Mouse (Mus musculus) embryo, embryonic 10.5 days (tissue): ENCODE measurements around the gene Itga5.

Experiments
- DNase-seq: peaks from one replicate; pipeline ENCODE4 v3.0.0-alpha.2; 2015; ENCODE audit warnings: low spot score

Gene Itga5

GRCm38 (mm10) chr15:103365471-103366375 is 840 bp downstream of the Itga5 start:
- DNase-seq: peak; percentile 71

DNA sequence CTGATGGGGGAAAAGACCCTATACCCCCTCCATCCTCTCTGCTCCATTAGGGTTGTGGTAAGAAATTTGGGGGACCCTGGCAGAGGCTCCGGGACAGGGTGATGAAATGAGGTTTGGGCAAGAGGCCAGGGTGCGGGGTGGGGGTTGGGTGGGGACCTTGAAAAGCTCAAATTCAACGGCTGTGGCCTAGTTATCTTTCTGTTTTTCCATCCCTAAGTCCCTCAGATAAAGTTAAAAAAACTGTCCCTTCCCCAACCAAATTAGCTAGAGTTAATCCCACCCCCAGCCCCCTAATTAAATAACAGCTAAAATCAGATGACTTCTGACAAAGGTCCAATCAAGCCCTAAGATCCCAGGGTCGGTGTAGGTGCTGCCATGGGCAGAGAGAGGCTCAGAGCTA is 1.8 kb downstream of the Itga5 start:
- no peak for DNase-seq

DNA sequence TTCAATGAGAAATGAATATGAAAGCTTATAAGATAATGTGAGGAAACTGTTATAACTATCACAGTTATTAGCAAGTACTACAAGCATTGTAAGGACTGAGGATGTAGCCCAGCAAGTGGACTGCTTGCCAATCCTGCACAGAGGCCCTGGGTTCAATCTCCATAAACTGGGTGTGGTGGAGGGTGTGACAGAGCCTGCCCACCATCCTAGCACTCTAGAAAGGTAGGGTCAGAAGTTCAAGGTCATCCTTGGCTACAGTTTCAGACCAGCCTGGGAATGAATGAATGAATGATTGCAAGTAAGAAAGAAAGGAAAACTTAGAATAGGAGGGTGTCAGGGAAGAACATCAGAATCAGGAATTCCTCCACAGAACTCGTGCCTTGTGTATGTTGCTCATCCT is 2.8 kb downstream of the Itga5 start:
- DNase-seq: no peak

- no peak for DNase-seq
Measured at GRCm38 (mm10) chr15:103362950-103363349, 3.6 kb downstream of the Itga5 start.

DNA sequence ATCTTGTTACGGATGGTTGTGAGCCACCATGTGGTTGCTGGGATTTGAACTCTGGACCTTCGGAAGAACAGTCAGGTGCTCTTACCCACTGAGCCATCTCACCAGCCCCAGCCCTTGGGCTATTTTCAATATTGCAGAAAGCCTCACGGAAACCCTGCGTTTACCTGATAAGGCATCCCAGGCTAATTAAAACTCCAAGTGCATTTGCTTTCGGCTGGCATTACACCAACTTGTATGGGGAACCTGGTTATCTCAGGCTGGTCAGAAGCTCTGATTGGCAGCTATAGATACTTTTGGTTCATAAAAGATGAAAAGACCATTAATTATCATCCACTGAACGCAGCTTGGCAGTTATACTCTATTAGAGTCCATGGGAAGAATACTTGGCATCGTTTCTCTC is 4.2 kb downstream of the Itga5 start:
- DNase-seq: no peak

DNA sequence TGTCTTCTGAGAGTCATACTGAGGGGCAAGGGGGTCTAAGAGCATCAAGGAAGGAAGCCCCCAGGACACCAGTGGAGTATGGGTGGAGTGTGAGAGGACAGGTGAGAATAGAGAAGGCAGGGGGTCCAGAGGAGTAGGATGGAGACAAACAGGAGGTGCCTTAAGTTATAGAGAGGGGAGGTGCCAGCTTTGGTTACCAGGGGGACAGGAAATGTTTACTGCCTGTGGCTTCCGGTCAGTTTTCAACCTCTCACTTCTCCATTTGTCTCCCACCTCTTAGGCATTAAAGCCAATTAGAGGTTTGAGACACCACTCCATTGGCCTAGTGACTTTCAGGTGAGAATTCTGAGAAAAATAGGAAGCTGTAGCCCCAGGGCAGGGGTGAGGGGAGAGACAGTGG is 5.3 kb downstream of the Itga5 start:
- no peak for DNase-seq

DNA sequence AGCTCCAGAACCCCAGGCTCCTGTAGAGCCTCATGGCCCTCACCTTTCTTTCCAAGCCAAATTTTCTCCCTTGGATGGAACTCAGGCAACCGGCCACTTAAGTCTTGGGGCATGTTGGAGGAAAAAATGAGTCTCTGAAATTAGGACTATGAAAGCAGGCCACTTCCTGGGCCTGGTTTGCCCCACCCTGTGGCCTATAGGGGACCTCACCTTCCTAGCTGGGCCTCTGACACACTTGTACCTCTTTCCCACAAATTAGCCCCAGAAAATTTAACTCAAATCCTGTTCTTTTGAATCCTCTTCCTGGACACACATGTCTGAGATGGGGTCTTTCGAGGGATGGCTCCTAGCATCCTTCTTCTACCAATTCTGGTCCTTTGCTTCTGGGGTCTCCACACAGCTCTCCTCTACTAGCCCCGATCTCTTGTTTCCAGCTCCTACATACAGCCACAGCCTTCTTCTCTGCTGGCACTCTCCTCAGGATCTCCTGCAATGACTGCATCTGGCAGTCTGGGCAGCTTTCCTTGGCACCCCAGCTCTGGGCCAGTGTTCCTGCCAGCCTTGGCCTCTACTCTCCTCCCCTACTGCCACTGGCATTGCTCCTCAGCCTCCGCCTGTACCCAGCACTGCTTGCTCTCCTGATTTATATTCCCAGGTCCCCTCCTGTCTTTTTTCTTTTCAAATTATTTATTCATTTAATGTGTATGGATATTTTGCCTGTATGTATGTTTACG is 6.5 kb downstream of the Itga5 start:
- DNase-seq: no peak

DNA sequence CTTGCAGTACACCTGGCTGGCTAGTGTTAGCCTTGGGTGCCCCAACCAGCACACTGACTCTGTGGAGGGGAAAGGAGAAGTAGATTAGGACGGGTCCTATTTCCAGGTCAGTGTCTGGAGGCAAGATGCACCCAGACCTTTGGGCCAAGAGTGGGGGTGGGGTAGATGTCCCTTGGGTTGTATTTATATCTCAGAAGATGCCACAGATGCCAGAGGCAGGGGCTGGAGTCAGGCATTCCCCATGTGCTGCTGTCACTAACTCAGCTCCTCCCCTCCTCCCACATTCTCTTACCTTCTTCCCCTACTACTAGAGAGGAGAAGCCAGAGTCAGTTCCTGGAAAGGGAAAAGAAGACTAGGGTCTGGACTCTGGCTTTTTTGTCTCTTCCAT is 7.4 kb downstream of the Itga5 start:
- DNase-seq: no peak

DNA sequence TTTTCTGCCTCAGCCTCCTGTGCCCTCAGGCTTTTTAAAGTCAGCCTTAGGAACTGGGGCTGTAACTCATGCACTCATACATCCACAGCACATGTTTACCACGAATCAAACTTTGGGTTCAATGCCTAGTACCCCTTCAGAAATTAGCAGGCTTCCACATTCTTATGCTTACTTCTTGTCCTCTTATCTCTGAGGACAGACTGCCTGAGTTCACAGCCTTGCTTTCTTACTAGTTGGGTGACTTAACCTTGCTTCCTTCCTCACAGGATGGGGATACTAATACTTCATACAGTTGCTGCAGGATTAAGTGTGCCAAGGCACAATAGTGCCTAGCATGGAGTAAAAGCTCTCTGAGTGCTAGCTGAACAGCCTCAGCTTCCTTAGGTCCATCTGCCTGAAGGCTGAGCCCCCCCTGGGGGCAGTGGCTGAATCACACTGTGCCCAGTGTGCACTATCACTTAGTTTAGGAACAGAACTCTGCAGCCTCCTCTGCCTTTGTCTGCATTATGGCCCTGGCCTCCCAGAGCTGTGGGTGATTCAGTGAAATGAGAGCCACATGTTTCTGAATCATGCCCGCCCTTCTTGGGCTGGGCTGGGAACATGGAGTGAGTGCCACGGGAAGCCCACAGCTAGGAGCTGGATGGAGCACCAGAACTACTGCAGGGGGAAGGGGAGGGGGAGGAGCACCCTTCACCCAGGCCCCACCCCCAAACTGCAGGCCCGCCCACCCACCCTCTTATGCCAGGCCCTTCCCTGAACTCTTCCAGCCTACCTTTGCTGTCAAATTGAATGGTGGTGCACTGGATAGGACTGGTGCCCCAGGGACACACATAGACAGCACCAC is 8.1 kb downstream of the Itga5 start:
- DNase-seq: peak; percentile 36

DNA sequence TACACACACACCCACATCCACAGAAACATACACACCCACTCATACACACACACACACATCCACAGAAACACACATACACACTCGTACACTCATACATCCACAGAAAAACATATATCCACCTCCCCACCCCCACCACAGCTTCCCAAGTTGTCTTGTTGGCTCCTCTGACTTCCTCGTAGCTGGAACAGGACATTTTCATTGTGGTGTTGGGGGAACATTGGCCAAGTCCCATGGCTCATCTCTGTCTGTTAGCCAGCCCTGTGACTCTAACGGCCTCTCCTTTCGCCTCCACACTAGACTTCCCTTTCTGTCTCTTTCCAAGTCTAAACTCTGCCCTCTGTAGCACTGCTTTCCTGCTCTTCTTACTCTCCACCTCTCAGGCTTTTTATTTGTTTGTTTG is 8.7 kb downstream of the Itga5 start:
- no peak for DNase-seq

DNA sequence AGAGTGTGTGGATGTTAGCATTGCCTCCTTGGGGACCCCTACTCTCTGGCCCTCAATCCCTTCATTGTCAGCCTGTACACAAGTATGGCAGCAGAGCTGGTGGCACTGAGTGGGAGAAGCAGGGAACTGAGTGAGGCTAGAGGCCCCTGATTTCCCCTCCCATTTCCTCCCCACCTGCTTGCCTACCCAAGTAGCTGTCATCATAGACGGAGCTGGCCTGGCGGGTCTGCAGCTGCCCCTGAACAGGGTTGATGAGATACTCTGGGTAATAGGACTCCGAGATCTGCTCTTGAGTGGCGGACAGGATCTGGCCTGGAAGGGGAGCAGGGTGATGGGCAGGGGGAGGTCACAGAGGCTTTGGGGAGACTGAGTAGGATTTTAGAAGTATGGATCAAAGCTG is 10.4 kb downstream of the Itga5 start:
- no peak for DNase-seq

- no peak for DNase-seq
Measured at GRCm38 (mm10) chr15:103355420-103355819, 11.1 kb downstream of the Itga5 start.

DNA sequence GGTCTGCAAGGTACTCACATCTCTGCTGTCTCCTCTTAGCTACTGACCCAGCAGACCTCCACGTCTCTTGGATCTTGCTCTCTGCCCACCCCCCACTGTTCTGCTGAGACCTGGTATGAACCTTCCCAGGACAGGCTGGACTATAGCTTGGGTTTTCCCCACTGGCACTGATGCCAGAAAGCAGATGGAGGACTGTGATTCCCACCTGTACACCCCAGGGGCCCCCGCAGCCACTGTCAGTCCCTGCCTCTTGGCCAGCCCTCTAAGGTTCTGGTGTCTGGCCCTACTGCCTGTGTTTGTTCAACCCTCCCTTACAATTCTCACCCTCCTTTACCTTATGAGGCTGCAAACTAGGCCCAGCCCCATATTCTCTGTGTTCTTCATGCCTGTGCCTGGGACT is 11.9 kb downstream of the Itga5 start:
- no peak for DNase-seq

GRCm38 (mm10) chr15:103353511-103354256 is 12.9 kb downstream of the Itga5 start:
- DNase-seq: no peak

GRCm38 (mm10) chr15:103352856-103353255 is 13.7 kb downstream of the Itga5 start:
- peak; percentile 85 for DNase-seq

DNA sequence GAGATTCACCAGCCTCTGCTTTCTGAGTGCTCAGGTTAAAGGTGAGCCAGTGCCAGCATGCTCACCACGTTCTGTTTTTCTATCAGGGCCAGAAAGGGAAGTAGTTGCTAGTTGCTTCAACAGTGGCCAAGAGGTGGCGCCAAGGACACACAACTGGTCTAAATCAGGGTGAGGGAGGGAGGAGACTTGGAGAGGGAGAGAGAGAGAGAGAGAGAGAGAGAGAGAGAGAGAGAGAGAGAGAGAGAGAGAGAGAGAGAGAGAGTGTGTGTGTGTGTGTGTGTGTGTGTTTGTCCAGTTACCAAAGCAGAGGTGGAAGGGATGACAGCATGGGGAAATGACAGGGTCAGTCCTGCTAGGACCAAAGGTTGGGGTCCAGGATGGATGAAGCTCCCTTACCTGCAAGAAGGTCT is 19.3 kb downstream of the Itga5 start:
- DNase-seq: peak; percentile 81

- DNase-seq: no peak
Measured at GRCm38 (mm10) chr15:103345789-103346188, 20.8 kb downstream of the Itga5 start.

DNA sequence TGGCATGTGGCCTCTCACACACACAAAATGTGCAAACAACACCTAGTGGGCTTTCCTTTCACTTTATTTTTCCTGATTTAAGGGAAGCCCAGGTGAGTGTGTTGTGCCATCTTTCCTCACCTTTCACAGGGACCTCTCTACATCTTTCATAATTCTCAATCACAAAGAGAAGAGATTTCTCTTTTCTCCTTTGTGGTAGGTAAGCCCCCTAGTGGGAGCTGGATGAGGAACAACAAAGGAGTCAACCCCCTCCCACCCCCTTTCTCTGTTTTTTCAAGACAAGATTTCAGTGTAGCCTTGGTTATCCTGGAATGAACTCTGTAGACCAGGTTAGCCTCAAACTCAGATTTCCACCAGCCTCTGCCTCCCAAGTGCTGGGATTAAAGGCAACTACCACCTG is 23.0 kb downstream of the Itga5 start:
- no peak for DNase-seq

DNA sequence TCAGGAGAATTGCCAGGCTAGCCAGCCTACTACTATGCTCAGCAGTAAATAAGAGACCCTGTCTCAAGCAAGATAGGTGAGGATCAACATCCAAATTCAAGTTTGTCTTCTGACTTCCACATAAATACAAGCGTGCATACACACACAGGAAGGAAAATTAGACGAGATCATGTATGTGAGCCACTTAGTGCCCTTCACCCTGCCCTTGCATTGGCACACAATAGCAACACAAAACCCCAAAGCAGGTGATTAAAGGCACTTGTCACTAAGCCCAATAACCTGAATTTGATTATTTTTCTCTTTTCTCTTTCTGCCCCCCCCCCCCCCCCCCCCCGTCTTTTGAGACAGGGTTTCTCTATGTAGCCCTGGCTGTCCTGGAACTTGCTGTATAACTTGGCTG is 23.6 kb downstream of the Itga5 start:
- no peak for DNase-seq

GRCm38 (mm10) chr15:103342415-103342814 is 24.1 kb downstream of the Itga5 start:
- DNase-seq: peak; percentile 95

DNA sequence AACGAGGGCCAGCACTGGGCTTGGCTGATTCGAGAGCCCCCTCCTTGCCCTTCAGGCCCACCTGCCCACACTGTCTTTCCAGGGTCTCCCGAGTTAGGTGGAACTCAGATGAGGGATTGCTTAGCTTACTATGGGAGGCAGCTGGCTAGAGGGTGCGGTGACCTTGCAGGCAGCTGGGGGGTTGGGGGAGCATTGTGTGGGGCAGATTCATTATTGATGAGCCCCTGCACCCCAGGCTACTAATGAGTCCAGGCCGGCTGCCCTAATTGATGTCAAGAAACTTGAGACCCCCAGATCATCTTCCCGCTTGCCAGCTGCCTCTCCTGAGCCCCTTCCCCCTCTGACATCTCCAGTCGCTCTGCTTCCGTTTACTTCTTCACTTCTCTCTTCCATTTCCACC is 25.0 kb downstream of the Itga5 start:
- peak; percentile 29 for DNase-seq

DNA sequence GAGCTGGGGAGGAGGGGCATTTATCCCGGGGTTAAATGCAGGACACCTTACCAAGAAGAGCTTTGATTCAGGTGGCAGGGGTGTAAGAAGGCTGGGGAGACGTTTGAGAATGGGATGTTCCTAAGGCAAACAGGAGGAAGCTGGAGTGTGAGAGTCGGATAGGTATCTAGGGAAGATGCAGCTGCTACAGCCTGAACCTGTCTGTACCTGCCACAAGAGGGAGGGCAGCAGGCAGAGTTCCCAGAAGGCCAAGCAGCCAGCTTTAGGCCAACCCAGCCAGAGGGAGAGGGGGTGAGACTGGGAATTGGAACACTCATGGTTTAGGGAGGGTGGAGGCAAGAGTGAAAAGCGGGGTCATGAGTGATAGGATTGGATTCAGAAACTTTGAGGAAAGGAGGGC is 25.8 kb downstream of the Itga5 start:
- no peak for DNase-seq
